In the genomic region with DNA sequence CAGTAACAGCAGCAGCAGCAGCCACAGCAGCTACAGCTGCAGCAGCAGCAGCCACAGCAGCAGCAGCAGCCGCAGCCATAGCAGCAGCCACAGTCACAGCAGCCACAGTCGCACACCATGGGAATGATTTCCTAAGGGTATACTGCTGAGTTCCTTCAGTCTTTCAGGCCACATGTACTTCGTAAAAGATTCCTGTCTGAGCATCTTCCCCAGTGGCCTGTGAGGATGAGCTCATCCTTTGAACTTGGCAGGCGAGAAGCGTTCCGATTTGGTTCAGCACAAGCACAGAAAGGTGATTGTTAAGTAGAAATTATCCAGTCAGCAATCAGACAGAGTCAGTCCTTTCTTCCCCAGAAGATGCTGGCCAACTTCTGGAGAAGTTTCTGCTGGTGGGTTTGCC, we compare ENCODE assay signal across 18 mouse cellular contexts. TPM values are rescaled to one million over a fixed set of nuclear protein-coding genes. Genes with fewer than 3 reads are reported as not detected.
DNase-seq lines count a peak whose midpoint lies in the region; ATAC-seq and TF ChIP-seq lines count a peak whose summit lies in the region.
"Had no signal": no experiment of that assay in that cellular context is flagged by ENCODE, and none has a peak within 500 bp of the region (broad histone marks: within the 10 kb centered on the region; RNA-seq: fewer than 3 reads in every experiment).

No protein-coding gene starts in this region.

- no peak for TF ChIP-seq POLR2A in brain, embryonic 14.5 days (IDR thresholded peaks at IDR 0.05; ENCODE audit: borderline replicate concordance, extremely low read depth, insufficient read depth, insufficient read length, poor library complexity, severe bottlenecking)

- DNase-seq in midbrain, embryonic 11.5 days (ENCODE audit: low spot score, missing footprints): peak; percentile 57
- DNase-seq in brain, embryonic 14.5 days (ENCODE audit: low read depth): peak; percentile 16
- DNase-seq in gastrocnemius, postnatal 25 days: peak; percentile 57
- DNase-seq in adipocyte (ENCODE audit: low spot score): no peak
- DNase-seq in layer of hippocampus, adult 8-10 months (ENCODE audit: low spot score in 2 of 2): no peak
- DNase-seq: adrenal gland, postnatal 14 days; kidney, adult 8-10 months; lung, postnatal 4 days; thymus, postnatal 25 days had no signal

- no peaks in the 10 kb centered on the region for H3K27me3 ChIP-seq in midbrain, embryonic 11.5 days (ENCODE audit: control insufficient read depth, insufficient read depth, low read length)
- H3K27me3 ChIP-seq in midbrain, embryonic 16.5 days (ENCODE audit: control insufficient read depth, insufficient read depth, low read depth, low read length): no peaks in the 10 kb centered on the region
- no peaks in the 10 kb centered on the region for H3K27me3 ChIP-seq in limb, embryonic 15.5 days
- H3K27me3 ChIP-seq: CH12.LX; midbrain, embryonic 15.5 days had no signal

- H3K4me1 ChIP-seq in midbrain, embryonic 11.5 days (ENCODE audit: control insufficient read depth, insufficient read depth, low read length): no peaks in the 10 kb centered on the region
- no peaks in the 10 kb centered on the region for H3K4me1 ChIP-seq in midbrain, embryonic 16.5 days (ENCODE audit: control insufficient read depth, insufficient read depth, low read length)
- peaks cover 34% of the 10 kb centered on the region for H3K4me1 ChIP-seq in limb, embryonic 15.5 days
- H3K4me1 ChIP-seq: liver, embryonic 15.5 days; midbrain, embryonic 15.5 days had no signal

- ATAC-seq in midbrain, embryonic 11.5 days (ENCODE audit: low FRiP score): no peak
- ATAC-seq in midbrain, embryonic 16.5 days: no peak
- peak; percentile 61; the same call in 1 of the 2 replicates for ATAC-seq in limb, embryonic 15.5 days (ENCODE audit: insufficient number of reproducible peaks, low FRiP score, low TSS enrichment, low read depth)
- ATAC-seq: midbrain, embryonic 15.5 days had no signal

- H3K4me2 ChIP-seq in midbrain, embryonic 11.5 days: no peak overlapping the region
- no peak overlapping the region for H3K4me2 ChIP-seq in midbrain, embryonic 16.5 days (ENCODE audit: low read length)
- H3K4me2 ChIP-seq in limb, embryonic 15.5 days: no peak overlapping the region
- H3K4me2 ChIP-seq: liver, embryonic 15.5 days; midbrain, embryonic 15.5 days had no signal

- no peak overlapping the region for H3K9ac ChIP-seq in midbrain, embryonic 11.5 days (ENCODE audit: low read length)
- no peak overlapping the region for H3K9ac ChIP-seq in midbrain, embryonic 16.5 days (ENCODE audit: low read depth, low read length)
- no peak overlapping the region for H3K9ac ChIP-seq in limb, embryonic 15.5 days
- H3K9ac ChIP-seq: liver, embryonic 15.5 days; midbrain, embryonic 15.5 days had no signal

- H3K4me3 ChIP-seq in midbrain, embryonic 11.5 days (ENCODE audit: low read depth, low read length): no peak overlapping the region
- no peak overlapping the region for H3K4me3 ChIP-seq in midbrain, embryonic 16.5 days (ENCODE audit: low read depth, low read length)
- no peak overlapping the region for H3K4me3 ChIP-seq in limb, embryonic 15.5 days
- H3K4me3 ChIP-seq: layer of hippocampus, adult 2 months; liver, embryonic 15.5 days; midbrain, embryonic 15.5 days had no signal

- no peaks in the 10 kb centered on the region for H3K9me3 ChIP-seq in midbrain, embryonic 11.5 days (ENCODE audit: control insufficient read depth, low read length)
- H3K9me3 ChIP-seq in midbrain, embryonic 16.5 days (replicated peaks; ENCODE audit: control insufficient read depth, low read length, poor library complexity, severe bottlenecking): no peaks in the 10 kb centered on the region
- no peaks in the 10 kb centered on the region for H3K9me3 ChIP-seq in limb, embryonic 15.5 days
- H3K9me3 ChIP-seq: liver, embryonic 15.5 days; midbrain, embryonic 15.5 days had no signal

- no peak overlapping the region for H3K27ac ChIP-seq in midbrain, embryonic 11.5 days (ENCODE audit: low read depth, low read length)
- H3K27ac ChIP-seq in midbrain, embryonic 16.5 days (ENCODE audit: low read length): no peak overlapping the region
- H3K27ac ChIP-seq in limb, embryonic 15.5 days: peak overlapping the region; percentile 77
- H3K27ac ChIP-seq: layer of hippocampus, adult 2 months; liver, embryonic 15.5 days; midbrain, embryonic 15.5 days had no signal

- H3K36me3 ChIP-seq in midbrain, embryonic 11.5 days (ENCODE audit: control insufficient read depth, insufficient read depth, low read length): no peaks in the 10 kb centered on the region
- H3K36me3 ChIP-seq in midbrain, embryonic 16.5 days (ENCODE audit: control insufficient read depth, insufficient read depth, low read length): no peaks in the 10 kb centered on the region
- no peaks in the 10 kb centered on the region for H3K36me3 ChIP-seq in limb, embryonic 15.5 days
- H3K36me3 ChIP-seq: liver, embryonic 15.5 days; midbrain, embryonic 15.5 days had no signal

- WGBS in midbrain, embryonic 11.5 days: 85% methylated on average over 6 of the region's 6 CpGs
- WGBS in midbrain, embryonic 16.5 days: 76% methylated on average over 6 of the region's 6 CpGs
- WGBS in limb, embryonic 15.5 days: 51% methylated on average over 6 of the region's 6 CpGs

- no peak for TF ChIP-seq CTCF in brain, embryonic 14.5 days (IDR thresholded peaks at IDR 0.05; ENCODE audit: borderline replicate concordance, extremely low read depth, insufficient read depth, insufficient read length)

RNA-seq across cellular contexts. Expression of a gene that starts 7.6 kb away (rescaled TPM):
- polyA plus RNA-seq in midbrain, embryonic 11.5 days (2014; fragmentation: Nextera tagmentation; extraction: Ambion mirVana): 0.19 TPM in 1 of 2 replicates, not detected in the other
- polyA plus RNA-seq in midbrain, embryonic 16.5 days (2015; fragmentation: Nextera tagmentation; extraction: Ambion mirVana): 0.19 TPM in 1 of 2 replicates, not detected in the other
- 0.24 and 0.51 TPM in 2 replicates for polyA plus RNA-seq in brain, embryonic 14.5 days (2012; rRNA removed)
- not detected for total RNA-seq in gastrocnemius, postnatal 25 days (2021)
- polyA plus RNA-seq in limb, embryonic 15.5 days (2015; fragmentation: Nextera tagmentation; extraction: Ambion mirVana): 0.44 and 0.97 TPM in 2 replicates
- total RNA-seq in layer of hippocampus, adult 8-10 months (2022): not detected
- total RNA-seq: adrenal gland, postnatal 14 days; hematopoietic stem cell, adult 5-6 weeks; layer of hippocampus, adult 2 months; left cerebral cortex, postnatal 10 days had no signal
- polyA plus RNA-seq: liver, embryonic 15.5 days; midbrain, embryonic 15.5 days; neural tube, embryonic 14.5 days had no signal

Comparison
In these comparisons a context has a peak if more than half of its experiments do, and no peak if none do; other contexts are left out.
1. DNase-seq: peak in midbrain, embryonic 11.5 days (single experiment), brain, embryonic 14.5 days (single experiment) and gastrocnemius, postnatal 25 days (single experiment); none in adipocyte (single experiment) and layer of hippocampus, adult 8-10 months (0 of 2).